In the genomic region with DNA sequence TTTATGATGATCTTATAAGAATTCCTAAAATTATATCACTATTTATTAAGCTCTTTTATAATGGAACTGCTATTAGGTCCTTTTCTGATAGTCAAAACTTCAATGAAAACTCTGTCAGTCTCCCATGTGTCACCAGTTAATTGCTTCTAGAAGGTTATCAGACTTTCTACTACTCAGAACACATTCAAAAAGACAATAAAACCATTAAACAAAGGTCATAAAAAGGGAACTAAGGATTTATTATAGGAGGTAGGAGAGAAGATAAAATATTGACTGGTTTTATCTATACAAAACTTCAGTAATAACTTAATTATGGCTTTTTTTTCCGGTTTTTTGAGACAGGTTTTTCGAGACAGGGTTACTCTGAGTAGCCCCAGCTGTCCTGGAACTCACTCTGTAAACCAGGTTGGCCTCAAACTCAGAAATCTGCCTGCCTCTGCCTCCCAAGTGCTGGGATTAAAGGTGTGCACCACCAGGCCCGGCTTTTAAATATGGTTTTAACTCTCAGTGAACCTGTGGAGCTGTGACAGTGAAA, we compare ENCODE assay signal across 24 mouse cellular contexts. TPM values are rescaled to one million over a fixed set of nuclear protein-coding genes. Genes with fewer than 3 reads are reported as not detected.
"Had no signal": no experiment of that assay in that cellular context is flagged by ENCODE, and none has a peak within 500 bp of the region (broad histone marks: within the 10 kb centered on the region; RNA-seq: fewer than 3 reads in every experiment).

No protein-coding gene starts in this region.

RNA-seq across cellular contexts. Expression of a gene that starts 8.3 kb away (rescaled TPM):
- polyA plus RNA-seq: heart, embryonic 10.5 days; heart, embryonic 11.5 days; heart, embryonic 12.5 days; heart, embryonic 13.5 days; heart, embryonic 14.5 days; heart, embryonic 15.5 days; heart, embryonic 16.5 days; hindbrain, embryonic 10.5 days; hindbrain, embryonic 11.5 days; hindbrain, embryonic 12.5 days; hindbrain, embryonic 13.5 days; hindbrain, embryonic 14.5 days; hindbrain, embryonic 15.5 days; hindbrain, embryonic 16.5 days; hindbrain, postnatal 0 days; inflammation-experienced regulatory T-cells, adult 6 months; intestine, embryonic 14.5 days; kidney, adult 2 months; kidney, embryonic 14.5 days; kidney, embryonic 15.5 days; kidney, embryonic 16.5 days; kidney, postnatal 0 days; large intestine, adult 2 months had no signal

RNA-seq across cellular contexts. Expression of a gene that starts 20.6 kb away (rescaled TPM):
- polyA plus RNA-seq: heart, embryonic 10.5 days; heart, embryonic 11.5 days; heart, embryonic 12.5 days; heart, embryonic 13.5 days; heart, embryonic 14.5 days; heart, embryonic 15.5 days; heart, embryonic 16.5 days; heart, postnatal 0 days; hindbrain, embryonic 10.5 days; hindbrain, embryonic 11.5 days; hindbrain, embryonic 12.5 days; hindbrain, embryonic 13.5 days; hindbrain, embryonic 14.5 days; hindbrain, embryonic 15.5 days; hindbrain, embryonic 16.5 days; hindbrain, postnatal 0 days; inflammation-experienced regulatory T-cells, adult 6 months; intestine, embryonic 14.5 days; kidney, adult 2 months; kidney, embryonic 14.5 days; kidney, embryonic 15.5 days; kidney, embryonic 16.5 days; kidney, postnatal 0 days; large intestine, adult 2 months had no signal

RNA-seq across cellular contexts. Expression of a gene that starts 38.7 kb away (rescaled TPM):
- polyA plus RNA-seq: heart, embryonic 10.5 days; heart, embryonic 11.5 days; heart, embryonic 12.5 days; heart, embryonic 13.5 days; heart, embryonic 14.5 days; heart, embryonic 15.5 days; heart, embryonic 16.5 days; heart, postnatal 0 days; hindbrain, embryonic 10.5 days; hindbrain, embryonic 11.5 days; hindbrain, embryonic 12.5 days; hindbrain, embryonic 13.5 days; hindbrain, embryonic 14.5 days; hindbrain, embryonic 15.5 days; hindbrain, embryonic 16.5 days; hindbrain, postnatal 0 days; inflammation-experienced regulatory T-cells, adult 6 months; intestine, embryonic 14.5 days; kidney, adult 2 months; kidney, embryonic 14.5 days; kidney, embryonic 15.5 days; kidney, embryonic 16.5 days; kidney, postnatal 0 days; large intestine, adult 2 months had no signal

RNA-seq across cellular contexts. Expression of a gene that starts 42.3 kb away (rescaled TPM):
- polyA plus RNA-seq: heart, embryonic 10.5 days; heart, embryonic 11.5 days; heart, embryonic 12.5 days; heart, embryonic 13.5 days; heart, embryonic 14.5 days; heart, embryonic 15.5 days; heart, embryonic 16.5 days; heart, postnatal 0 days; hindbrain, embryonic 10.5 days; hindbrain, embryonic 11.5 days; hindbrain, embryonic 12.5 days; hindbrain, embryonic 13.5 days; hindbrain, embryonic 14.5 days; hindbrain, embryonic 15.5 days; hindbrain, embryonic 16.5 days; hindbrain, postnatal 0 days; inflammation-experienced regulatory T-cells, adult 6 months; intestine, embryonic 14.5 days; kidney, adult 2 months; kidney, embryonic 14.5 days; kidney, embryonic 15.5 days; kidney, embryonic 16.5 days; kidney, postnatal 0 days; large intestine, adult 2 months had no signal

RNA-seq across cellular contexts. Expression of a gene that starts 44.1 kb away (rescaled TPM):
- polyA plus RNA-seq: heart, embryonic 10.5 days; heart, embryonic 11.5 days; heart, embryonic 12.5 days; heart, embryonic 13.5 days; heart, embryonic 14.5 days; heart, embryonic 15.5 days; heart, embryonic 16.5 days; heart, postnatal 0 days; hindbrain, embryonic 10.5 days; hindbrain, embryonic 11.5 days; hindbrain, embryonic 12.5 days; hindbrain, embryonic 13.5 days; hindbrain, embryonic 14.5 days; hindbrain, embryonic 15.5 days; hindbrain, embryonic 16.5 days; hindbrain, postnatal 0 days; inflammation-experienced regulatory T-cells, adult 6 months; intestine, embryonic 14.5 days; kidney, adult 2 months; kidney, embryonic 14.5 days; kidney, embryonic 15.5 days; kidney, embryonic 16.5 days; kidney, postnatal 0 days; large intestine, adult 2 months had no signal
